Mouse (Mus musculus): ENCODE data around the gene Pgghg.

The Pgghg gene

GRCm38 (mm10) chr7:140922398-140923069, 18.7 kb upstream of the Pgghg start:
- no peak for DNase-seq (ENCODE audit: low read depth, low spot score)

- DNase-seq (ENCODE audit: low read depth, low spot score), result no peak
These were observed 18.0 kb upstream of the Pgghg start for GRCm38 (mm10) chr7:140923070-140923775.

GRCm38 (mm10) chr7:140927181-140927580, 14.0 kb upstream of the Pgghg start:
- no peak for DNase-seq (ENCODE audit: low read depth, low spot score)

GRCm38 (mm10) chr7:140938436-140938835, 2.8 kb upstream of the Pgghg start:
- no peak for DNase-seq (ENCODE audit: low read depth, low spot score)

GRCm38 (mm10) chr7:140938896-140939295, 2.3 kb upstream of the Pgghg start:
- no peak for DNase-seq (ENCODE audit: low read depth, low spot score)

GRCm38 (mm10) chr7:140939669-140940171, 1.5 kb upstream of the Pgghg start:
- no peak for DNase-seq (ENCODE audit: low read depth, low spot score)

GRCm38 (mm10) chr7:140942341-140942740, 1.1 kb downstream of the Pgghg start:
- DNase-seq (ENCODE audit: low read depth, low spot score), result no peak

GRCm38 (mm10) chr7:140942811-140943210, 1.6 kb downstream of the Pgghg start:
- no peak for DNase-seq (ENCODE audit: low read depth, low spot score)

- no peak for DNase-seq (ENCODE audit: low read depth, low spot score)
These were observed 2.2 kb downstream of the Pgghg start for GRCm38 (mm10) chr7:140943356-140943755.

GRCm38 (mm10) chr7:140944236-140944635, 3.0 kb downstream of the Pgghg start:
- no peak for DNase-seq (ENCODE audit: low read depth, low spot score)

GRCm38 (mm10) chr7:140945247-140945646, 4.1 kb downstream of the Pgghg start:
- DNase-seq (ENCODE audit: low read depth, low spot score), result no peak

GRCm38 (mm10) chr7:140946311-140946710, 5.1 kb downstream of the Pgghg start:
- no peak for DNase-seq (ENCODE audit: low read depth, low spot score)

- DNase-seq (ENCODE audit: low read depth, low spot score), result no peak
These were observed 5.8 kb downstream of the Pgghg start for GRCm38 (mm10) chr7:140946980-140947379.

GRCm38 (mm10) chr7:140948161-140948560, 7.0 kb downstream of the Pgghg start:
- no peak for DNase-seq (ENCODE audit: low read depth, low spot score)

GRCm38 (mm10) chr7:140949255-140949654, 8.1 kb downstream of the Pgghg start:
- DNase-seq (ENCODE audit: low read depth, low spot score), result no peak

GRCm38 (mm10) chr7:140949824-140950530, 8.8 kb downstream of the Pgghg start, which contains the start of gene Ifitm5:
TSS of gene Ifitm5 (minus strand) at chr7:140950291.
- DNase-seq (ENCODE audit: low read depth, low spot score), result no peak

GRCm38 (mm10) chr7:140951051-140951450, 9.9 kb downstream of the Pgghg start:
- no peak for DNase-seq (ENCODE audit: low read depth, low spot score)

- no peak for DNase-seq (ENCODE audit: low read depth, low spot score)
These were observed 10.6 kb downstream of the Pgghg start for GRCm38 (mm10) chr7:140951765-140952164.

GRCm38 (mm10) chr7:140952441-140952840, 11.2 kb downstream of the Pgghg start:
- no peak for DNase-seq (ENCODE audit: low read depth, low spot score)

GRCm38 (mm10) chr7:140953133-140953532, 11.9 kb downstream of the Pgghg start:
- DNase-seq (ENCODE audit: low read depth, low spot score), result no peak

- no peak for DNase-seq (ENCODE audit: low read depth, low spot score)
These were observed 12.9 kb downstream of the Pgghg start for GRCm38 (mm10) chr7:140953800-140954732.
